Mouse (Mus musculus) kidney, embryonic 16.5 days (tissue): ENCODE results near the gene Gm49711. TPM values are rescaled to one million over a fixed set of nuclear protein-coding genes. Genes with fewer than 3 reads are reported as not detected.
"Not testable (repeated sequence)": the region's sequence is repeated elsewhere in the genome, so short reads cannot be mapped to it uniquely, and the experiment has no call there.

Experiments used
- ATAC-seq: fragments of 200-750 bp; cut with Nextera tagmentation; 2 replicates; pipeline ENCODE4 v1.8.0; 2017; ENCODE audit warnings: moderate TSS enrichment; ENCODE audit not compliant: low FRiP score, low TSS enrichment
- H3K27ac ChIP-seq: fragments of 300-500 bp; sonication (generic); 2 replicates; pipeline ENCODE4 v1.5.1; 2014; ENCODE audit warnings: low read length
- H3K27me3 ChIP-seq: fragments of 300-500 bp; sonication (generic); 2 replicates; pipeline ENCODE4 v1.6.1; 2014; ENCODE audit warnings: low read length, control low read depth, mixed read lengths; ENCODE audit not compliant: insufficient read depth
- H3K36me3 ChIP-seq: fragments of 300-500 bp; sonication (generic); 2 replicates; pipeline ENCODE4 v1.6.1; 2014; ENCODE audit warnings: low read length, control low read depth, mixed read lengths; ENCODE audit not compliant: insufficient read depth
- H3K4me1 ChIP-seq: fragments of 300-500 bp; sonication (generic); 2 replicates; pipeline ENCODE4 v1.6.1; 2014; ENCODE audit warnings: low read length, control low read depth, mixed read lengths; ENCODE audit not compliant: insufficient read depth
- H3K4me2 ChIP-seq: fragments of 300-500 bp; sonication (generic); replicated peaks from 2 replicates; pipeline ENCODE4 v1.6.1; 2014; ENCODE audit warnings: low read depth, low read length
- H3K4me3 ChIP-seq: fragments of 300-500 bp; sonication (generic); 2 replicates; pipeline ENCODE4 v1.5.1; 2014; ENCODE audit warnings: mild to moderate bottlenecking, low read length
- H3K9ac ChIP-seq: fragments of 300-500 bp; sonication (generic); replicated peaks from 2 replicates; pipeline ENCODE4 v1.6.1; 2014; ENCODE audit warnings: low read length
- H3K9me3 ChIP-seq: fragments of 300-500 bp; sonication (generic); 2 replicates; pipeline ENCODE4 v1.6.1; 2016; ENCODE audit warnings: low read length, control low read depth
- WGBS: fragments of 180-500 bp; shearing (Covaris S2); extraction: QIAGEN DNeasy Blood & Tissue Kit; methylation state at CpG from one replicate; pipeline ENCODE4 v1.1.7; 2014; 5-methylcytosine and 5-hydroxymethylcytosine counted together
- polyA plus RNA-seq: library from polyadenylated mRNA; unstranded; fragments of >200 nt; fragmentation: Nextera tagmentation; extraction: Ambion mirVana; gene quantifications from 2 replicates; pipeline ENCODE4 v1.2.1, GENCODE M21; 2015

The Gm49711 gene
- polyA plus RNA-seq, 1 experiment from 2014 or later, result 0.15 TPM

- Histone ChIP-seq H3K4me1 (peaks cover 14% of the 10 kb centered on the region), H3K27ac (no peak overlapping the region), H3K4me3 (no peak overlapping the region), H3K9me3 (no peaks in the 10 kb centered on the region), H3K27me3 (no peaks in the 10 kb centered on the region), H3K4me2 (no peak overlapping the region), H3K36me3 (peaks cover 9% of the 10 kb centered on the region), H3K9ac (no peak overlapping the region)
- no peak for ATAC-seq
- 80% methylated on average over 16 of the region's 16 CpGs for WGBS
Measured at GRCm38 (mm10) chr16:92099598-92099997, 41.5 kb downstream of the Gm49711 start.

- H3K27me3 ChIP-seq, result no peaks in the 10 kb centered on the region
- H3K27ac ChIP-seq, result no peak overlapping the region
- peaks cover 9% of the 10 kb centered on the region; the same call in 1 of the 2 replicates for H3K36me3 ChIP-seq
- 70% methylated on average over 4 of the region's 4 CpGs for WGBS
- no peak overlapping the region for H3K4me3 ChIP-seq
- no peak overlapping the region for H3K9ac ChIP-seq
- no peak for ATAC-seq
- H3K4me1 ChIP-seq, result peaks cover 14% of the 10 kb centered on the region
- H3K9me3 ChIP-seq, result no peaks in the 10 kb centered on the region
- no peak overlapping the region for H3K4me2 ChIP-seq
Measured at GRCm38 (mm10) chr16:92100111-92100510, 42.0 kb downstream of the Gm49711 start.

GRCm38 (mm10) chr16:92102115-92102514, 44.0 kb downstream of the Gm49711 start:
- H3K4me2 ChIP-seq, result no peak overlapping the region
- WGBS, result 60% methylated on average over 5 of the region's 5 CpGs
- H3K9me3 ChIP-seq, result no peaks in the 10 kb centered on the region
- H3K4me1 ChIP-seq, result peaks cover 17% of the 10 kb centered on the region
- H3K36me3 ChIP-seq, result peaks cover 9% of the 10 kb centered on the region; the same call in 1 of the 2 replicates
- no peak for ATAC-seq
- no peak overlapping the region for H3K4me3 ChIP-seq
- H3K9ac ChIP-seq, result no peak overlapping the region
- H3K27me3 ChIP-seq, result no peaks in the 10 kb centered on the region
- H3K27ac ChIP-seq, result no peak overlapping the region

GRCm38 (mm10) chr16:92102931-92103330, 44.8 kb downstream of the Gm49711 start:
- not testable (repeated sequence) for H3K9me3 ChIP-seq, H3K27me3 ChIP-seq, H3K27ac ChIP-seq, H3K9ac ChIP-seq, H3K4me3 ChIP-seq, H3K4me2 ChIP-seq, ATAC-seq, H3K36me3 ChIP-seq
- 93% methylated on average over 6 of the region's 7 CpGs for WGBS
- H3K4me1 ChIP-seq, result peaks cover 17% of the 10 kb centered on the region

- Histone ChIP-seq H3K9ac (no peak overlapping the region), H3K9me3 (no peaks in the 10 kb centered on the region), H3K36me3 (peaks cover 9% of the 10 kb centered on the region; the same call in 1 of the 2 replicates), H3K4me2 (no peak overlapping the region), H3K4me1 (peaks cover 12% of the 10 kb centered on the region; the same call in 1 of the 2 replicates), H3K27me3 (no peaks in the 10 kb centered on the region), H3K27ac (peak overlapping the region; percentile 68), H3K4me3 (no peak overlapping the region)
- WGBS, result 53% methylated on average over 9 of the region's 9 CpGs
- ATAC-seq, result peak; percentile 73
Measured at GRCm38 (mm10) chr16:92103572-92104331, 45.6 kb downstream of the Gm49711 start.

- no peak overlapping the region; the same call in 1 of the 2 replicates for H3K27ac ChIP-seq
- ATAC-seq, result no peak
- no peak overlapping the region for H3K4me2 ChIP-seq
- H3K36me3 ChIP-seq, result peaks cover 9% of the 10 kb centered on the region; the same call in 1 of the 2 replicates
- WGBS, result 95% methylated on average over 2 of the region's 2 CpGs
- H3K27me3 ChIP-seq, result no peaks in the 10 kb centered on the region
- H3K9me3 ChIP-seq, result no peaks in the 10 kb centered on the region
- peaks cover 12% of the 10 kb centered on the region; the same call in 1 of the 2 replicates for H3K4me1 ChIP-seq
- no peak overlapping the region for H3K4me3 ChIP-seq
- no peak overlapping the region for H3K9ac ChIP-seq
Measured at GRCm38 (mm10) chr16:92104332-92104590, 46.1 kb downstream of the Gm49711 start.

GRCm38 (mm10) chr16:92104951-92105350, 46.8 kb downstream of the Gm49711 start:
- peaks cover 12% of the 10 kb centered on the region; the same call in 1 of the 2 replicates for H3K4me1 ChIP-seq
- 82% methylated on average over 2 of the region's 2 CpGs for WGBS
- no peaks in the 10 kb centered on the region for H3K27me3 ChIP-seq
- no peaks in the 10 kb centered on the region for H3K9me3 ChIP-seq
- H3K4me3 ChIP-seq, result no peak overlapping the region
- peaks cover 5% of the 10 kb centered on the region; the same call in 1 of the 2 replicates for H3K36me3 ChIP-seq
- no peak overlapping the region for H3K27ac ChIP-seq
- H3K4me2 ChIP-seq, result no peak overlapping the region
- no peak for ATAC-seq
- no peak overlapping the region for H3K9ac ChIP-seq

- H3K36me3 ChIP-seq, result 0 out of 2 replicates have a peak, but pooled peaks cover 3% of the 10 kb centered on the region
- 68% methylated on average over 3 of the region's 3 CpGs for WGBS
Measured at GRCm38 (mm10) chr16:92105631-92106030, 47.5 kb downstream of the Gm49711 start.

GRCm38 (mm10) chr16:92107346-92107745, 49.2 kb downstream of the Gm49711 start:
- no peak for ATAC-seq
- H3K9me3 ChIP-seq, result no peaks in the 10 kb centered on the region
- no peak overlapping the region for H3K27ac ChIP-seq
- H3K9ac ChIP-seq, result no peak overlapping the region
- no peak overlapping the region for H3K4me2 ChIP-seq
- H3K4me1 ChIP-seq, result peaks cover 12% of the 10 kb centered on the region; the same call in 1 of the 2 replicates
- WGBS, result 95% methylated on average over 5 of the region's 5 CpGs
- peaks cover 4% of the 10 kb centered on the region; the same call in 1 of the 2 replicates for H3K36me3 ChIP-seq
- no peaks in the 10 kb centered on the region for H3K27me3 ChIP-seq
- no peak overlapping the region for H3K4me3 ChIP-seq

More at GRCm38 (mm10) chr16:92105631-92106030, 47.5 kb downstream of the Gm49711 start:
- Histone ChIP-seq H3K9me3 (no peaks in the 10 kb centered on the region), H3K9ac (no peak overlapping the region), H3K4me3 (no peak overlapping the region), H3K4me2 (no peak overlapping the region), H3K4me1 (peaks cover 12% of the 10 kb centered on the region; the same call in 1 of the 2 replicates), H3K27me3 (no peaks in the 10 kb centered on the region), H3K27ac (no peak overlapping the region)
- no peak for ATAC-seq

- ATAC-seq, result no peak
- H3K36me3 ChIP-seq, result peaks cover 15% of the 10 kb centered on the region
- no peak overlapping the region for H3K27ac ChIP-seq
- H3K4me3 ChIP-seq, result no peak overlapping the region
- H3K9ac ChIP-seq, result no peak overlapping the region
- no peak overlapping the region for H3K4me2 ChIP-seq
- 77% methylated on average over 5 of the region's 5 CpGs for WGBS
- peaks cover 7% of the 10 kb centered on the region; the same call in 1 of the 2 replicates for H3K4me1 ChIP-seq
- H3K9me3 ChIP-seq, result no peaks in the 10 kb centered on the region
- no peaks in the 10 kb centered on the region for H3K27me3 ChIP-seq
Measured at GRCm38 (mm10) chr16:92114706-92115241, 56.7 kb downstream of the Gm49711 start.
